Mouse (Mus musculus) layer of hippocampus, adult 9-10 months (tissue): ENCODE results near the gene Sema7a.

Experiments
- DNase-seq: peaks from one replicate; pipeline ENCODE4 v3.0.0; 2022; ENCODE audit warnings: low spot score

Sema7a gene

DNA sequence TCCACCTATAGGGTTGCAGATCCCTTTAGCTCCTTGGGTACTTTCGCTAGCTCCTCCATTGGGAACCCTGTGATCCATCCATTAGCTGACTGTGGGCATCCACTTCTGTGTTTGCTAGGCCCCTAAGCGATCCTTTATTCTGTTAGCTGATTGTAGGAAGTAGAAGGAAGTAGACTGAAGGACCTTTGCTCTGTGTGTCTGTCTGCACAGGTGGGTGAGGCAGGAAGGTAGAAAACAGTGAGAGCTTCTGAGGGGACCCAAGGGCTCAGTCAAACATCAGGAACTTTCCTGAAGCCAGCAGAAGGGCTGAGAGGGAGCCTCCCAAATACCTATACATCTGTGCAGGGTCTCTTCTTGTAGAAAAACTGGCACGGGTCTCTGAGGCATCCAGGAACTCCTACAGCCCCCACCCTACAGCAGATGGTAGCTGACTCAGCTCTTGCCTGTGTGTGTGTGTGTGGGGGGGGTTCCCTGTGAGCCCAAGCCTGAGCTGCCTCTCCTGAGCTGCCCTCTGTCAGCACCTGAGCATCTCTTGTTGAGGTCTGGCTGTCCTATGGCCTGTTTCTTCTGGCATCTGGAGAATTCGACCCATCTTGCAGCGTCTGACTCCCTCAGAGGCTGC, 35.4 kb downstream of the Sema7a start:
- DNase-seq, result no peak

DNA sequence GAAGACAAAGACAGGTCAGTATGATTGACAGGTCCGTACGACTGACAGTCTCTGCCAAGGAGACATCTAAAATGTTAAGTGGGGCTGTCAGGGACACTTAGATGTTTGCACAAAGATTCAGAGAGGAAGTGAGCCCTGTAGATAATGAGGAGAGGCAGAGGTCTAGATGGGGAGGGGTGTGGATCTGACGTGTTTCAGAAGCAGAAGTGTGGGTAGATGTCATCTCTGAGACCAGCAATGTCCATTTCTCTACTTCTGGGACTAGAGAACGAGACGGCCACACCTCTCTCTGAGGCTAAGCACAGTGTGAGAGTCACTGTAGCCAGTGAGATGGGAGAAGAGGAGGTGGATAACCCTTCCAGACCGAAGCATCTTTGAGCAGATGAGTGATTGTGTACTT, 38.1 kb downstream of the Sema7a start:
- DNase-seq, result no peak

DNA sequence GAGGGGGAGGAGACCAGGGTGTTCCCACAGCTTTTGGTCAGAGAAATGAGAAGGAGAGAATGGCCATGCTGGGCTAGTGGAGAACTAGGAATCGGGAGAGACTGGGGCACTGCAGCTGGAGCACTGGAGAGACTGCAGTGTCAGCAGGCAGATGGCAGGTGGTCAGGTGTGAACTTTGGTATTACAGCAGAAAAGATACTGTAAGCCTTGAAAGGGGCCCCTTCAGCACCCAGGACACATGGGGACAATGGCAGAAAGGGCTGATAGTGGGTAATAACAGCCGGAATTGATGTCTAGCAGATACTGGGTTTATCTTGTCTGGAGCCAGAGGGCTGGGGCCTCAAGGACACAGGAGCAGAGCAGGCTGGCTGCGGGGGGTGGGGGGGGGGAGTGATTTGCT, 38.9 kb downstream of the Sema7a start:
- DNase-seq, result no peak

DNA sequence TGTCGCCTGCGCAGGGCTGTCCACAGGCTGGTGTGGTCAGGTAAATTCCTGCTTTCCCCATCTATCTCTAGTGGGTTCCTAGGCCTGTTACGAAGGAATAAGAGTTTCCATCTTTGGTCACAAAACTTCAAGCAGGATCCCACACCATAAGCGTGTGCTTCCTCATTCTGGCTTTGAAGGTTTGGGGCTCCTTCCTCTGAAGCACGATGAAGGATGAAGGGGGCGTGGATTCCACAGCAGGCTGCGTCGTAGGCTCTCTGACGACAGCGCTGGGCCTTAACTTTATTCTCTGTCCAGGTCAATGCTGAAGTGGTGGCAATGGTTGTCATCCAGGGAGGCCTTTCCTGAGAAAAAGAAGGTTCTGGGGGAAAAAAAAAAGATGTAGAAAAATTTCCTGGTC, 40.7 kb downstream of the Sema7a start:
- no peak for DNase-seq

DNA sequence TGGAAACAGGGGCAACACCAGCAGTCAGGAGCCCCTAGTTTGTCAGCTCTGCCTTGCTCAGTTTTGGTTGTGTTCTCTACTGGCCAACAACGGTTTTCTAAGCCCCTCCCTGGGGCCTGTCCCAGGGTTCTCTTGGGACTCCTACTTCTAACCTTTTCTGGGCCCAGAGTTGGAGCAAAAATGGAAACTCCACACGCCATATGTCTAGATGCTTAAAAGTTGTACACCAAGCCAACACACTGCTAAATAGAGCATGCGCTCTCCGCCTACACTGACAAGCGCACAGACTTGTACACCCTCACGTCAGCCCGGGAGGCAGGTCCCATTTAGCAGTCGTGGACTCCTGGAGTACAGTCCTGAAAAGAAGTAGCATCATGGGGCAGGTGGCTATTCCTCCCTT, 45.4 kb downstream of the Sema7a start:
- peak; percentile 51 for DNase-seq

DNA sequence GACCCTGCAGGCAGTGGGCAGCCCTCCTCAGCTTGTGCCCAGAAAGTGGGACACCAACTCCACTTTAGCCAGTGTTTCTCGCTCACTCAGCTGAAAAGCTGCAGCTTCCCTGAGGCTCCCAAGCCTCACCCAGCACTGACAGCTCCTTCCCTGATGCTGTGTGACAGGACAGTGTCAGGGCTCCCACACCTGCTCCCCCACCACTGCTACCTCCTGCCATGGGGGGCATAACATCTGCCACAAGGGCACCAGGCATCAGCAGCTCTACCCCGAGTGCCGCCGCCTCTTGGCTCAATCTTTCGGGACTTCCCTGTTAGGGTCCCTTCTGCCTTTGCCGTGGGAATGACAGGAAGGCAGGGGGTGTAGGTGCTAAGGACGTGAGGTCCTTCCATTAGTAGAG, 46.4 kb downstream of the Sema7a start:
- no peak for DNase-seq

DNA sequence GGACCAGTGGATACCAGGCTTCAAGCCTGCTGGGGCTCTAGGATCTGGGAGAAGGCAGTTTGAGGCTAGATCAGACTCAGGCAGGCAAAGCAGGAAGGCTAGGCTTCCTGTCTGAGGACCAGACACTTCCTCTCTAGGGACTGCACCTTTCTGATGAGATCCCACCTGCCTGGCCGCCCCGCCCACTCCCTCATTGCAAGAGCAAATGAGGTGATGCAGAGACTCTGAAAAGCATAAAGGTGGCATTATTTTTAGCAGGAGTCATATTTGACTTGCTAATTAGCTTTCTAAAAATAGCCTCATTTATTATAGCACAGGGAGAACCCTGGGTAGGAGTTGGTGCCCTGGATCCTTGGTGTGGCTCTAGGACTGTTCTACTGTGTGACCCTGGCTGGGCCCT, 48.2 kb downstream of the Sema7a start:
- no peak for DNase-seq

DNA sequence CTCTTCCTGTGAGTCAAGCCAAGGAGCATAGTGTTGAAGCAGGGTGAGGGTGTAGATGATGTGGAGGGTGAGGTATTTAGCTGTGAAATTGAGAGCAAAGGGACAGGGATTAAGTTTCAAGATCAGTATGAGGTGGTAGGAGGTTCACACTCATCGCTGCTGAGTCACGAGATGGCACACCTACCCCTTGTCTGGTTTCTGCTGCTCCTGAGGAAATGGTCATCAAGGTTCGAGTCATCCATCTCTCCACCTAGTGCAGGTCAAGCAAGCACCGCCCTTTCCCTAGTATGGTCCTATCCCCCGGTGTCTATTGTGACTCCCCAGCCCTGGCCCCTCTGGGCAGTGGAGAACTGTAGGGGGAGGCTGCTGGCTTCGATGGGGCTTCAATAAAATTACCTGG, 49.4 kb downstream of the Sema7a start:
- no peak for DNase-seq

DNA sequence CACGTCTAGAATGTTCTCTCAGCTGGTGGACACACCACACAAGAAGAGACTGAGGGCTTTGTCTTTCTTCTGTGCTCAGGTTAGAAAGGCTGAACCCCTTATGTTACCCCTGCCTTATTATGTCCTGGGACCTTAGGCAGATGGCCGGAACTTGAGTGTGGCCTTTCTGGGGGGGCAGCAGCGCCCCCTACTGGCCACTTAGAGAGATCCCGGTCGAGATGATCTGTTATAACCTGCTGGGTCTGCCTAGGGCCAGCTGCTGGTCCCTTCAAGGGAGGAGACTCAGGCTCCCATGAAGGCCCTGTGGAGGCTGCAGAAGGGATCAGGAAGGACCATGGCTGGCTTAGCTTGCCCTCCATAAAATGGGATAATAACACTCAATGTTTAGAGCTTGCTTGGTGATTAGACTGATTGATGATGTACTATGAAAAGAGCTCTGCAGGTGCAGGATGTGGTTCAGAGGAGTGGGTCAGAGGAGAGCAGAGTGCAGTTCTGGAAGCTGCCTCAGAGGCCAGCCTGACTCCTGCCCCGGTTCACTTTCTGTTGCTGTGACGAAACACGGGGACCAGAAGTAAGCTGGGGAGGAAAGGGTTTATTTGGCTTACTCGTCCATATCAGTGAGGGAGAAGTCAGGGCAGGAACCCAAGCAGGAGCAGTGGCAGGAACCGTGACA, 50.7 kb downstream of the Sema7a start:
- no peak for DNase-seq

DNA sequence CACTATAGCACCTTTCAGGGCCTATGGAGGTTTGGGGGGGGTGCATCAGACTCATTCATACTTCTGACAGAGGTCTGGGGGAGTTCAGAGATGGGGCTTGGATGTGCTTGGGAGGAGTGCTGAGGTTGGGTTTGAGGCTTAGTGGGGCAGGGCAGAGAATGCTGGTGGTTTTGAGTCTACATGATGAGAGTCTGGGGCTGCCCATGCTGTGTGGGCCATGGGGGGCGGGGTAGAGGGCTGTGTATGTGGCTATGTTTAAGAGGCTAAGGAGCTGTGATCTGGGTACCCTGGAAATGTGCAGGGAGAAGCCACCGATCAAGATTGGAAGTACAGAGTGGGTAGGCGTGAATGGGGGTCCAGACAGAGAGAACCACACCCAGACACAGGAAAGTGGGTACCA, 52.1 kb downstream of the Sema7a start:
- no peak for DNase-seq

DNA sequence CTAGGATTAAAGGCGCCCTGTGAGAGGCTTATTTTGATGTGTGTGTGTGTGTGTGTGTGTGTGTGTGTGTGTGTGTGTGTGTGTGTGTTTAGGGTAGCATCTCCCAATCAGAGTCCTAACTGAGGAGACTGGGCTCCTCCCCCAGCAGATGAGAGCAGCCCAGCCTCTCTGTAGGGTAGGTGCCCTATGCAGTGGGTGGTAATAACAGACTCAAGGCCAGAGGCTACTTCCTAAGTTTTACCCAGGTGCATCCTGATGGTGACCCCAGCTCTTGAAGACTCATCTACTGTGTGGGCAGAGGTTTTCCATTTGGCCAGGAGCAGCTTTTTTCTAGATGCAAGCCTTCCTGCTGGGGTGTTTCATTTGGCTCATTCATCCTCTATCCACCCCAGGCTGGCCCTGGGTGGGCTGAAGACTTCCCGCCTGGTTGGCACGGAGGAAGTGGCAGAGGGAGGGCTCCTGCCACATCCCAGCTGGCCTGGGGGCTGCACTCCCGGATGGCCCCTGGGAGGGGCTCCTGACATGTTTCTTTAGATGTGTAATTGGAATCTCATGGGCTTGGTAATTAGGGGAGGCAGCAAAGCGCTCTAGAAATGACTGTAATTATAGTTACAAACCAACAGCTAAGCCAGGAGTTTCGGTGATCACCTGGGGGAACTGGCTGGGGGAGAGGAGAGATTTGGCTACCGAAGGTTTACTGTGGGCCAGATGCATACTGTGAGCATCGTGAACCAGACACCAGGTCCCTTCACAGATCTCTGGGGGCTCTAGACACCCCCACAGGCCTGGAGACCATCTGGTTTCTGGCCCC, 53.1 kb downstream of the Sema7a start:
- DNase-seq, result no peak

DNA sequence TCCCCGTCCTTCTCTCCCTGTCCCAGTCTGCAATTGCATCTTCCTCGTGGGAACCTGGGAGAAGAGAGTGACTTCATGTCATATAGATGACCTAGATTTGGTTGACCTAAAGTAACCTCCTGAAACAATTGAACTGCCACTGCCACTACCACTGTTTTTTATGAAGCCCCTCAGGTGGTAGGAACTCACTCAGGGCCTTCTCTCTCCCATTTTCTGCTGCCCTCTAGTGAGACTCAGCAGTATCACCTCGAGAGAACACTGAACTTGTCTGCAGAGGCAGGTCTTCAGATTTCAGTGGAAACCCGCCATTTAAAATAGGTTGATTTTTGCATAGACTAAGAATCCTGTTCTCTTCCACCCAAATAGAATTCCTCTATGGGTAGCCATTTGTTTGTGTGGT, 55.4 kb downstream of the Sema7a start:
- DNase-seq, result no peak

DNA sequence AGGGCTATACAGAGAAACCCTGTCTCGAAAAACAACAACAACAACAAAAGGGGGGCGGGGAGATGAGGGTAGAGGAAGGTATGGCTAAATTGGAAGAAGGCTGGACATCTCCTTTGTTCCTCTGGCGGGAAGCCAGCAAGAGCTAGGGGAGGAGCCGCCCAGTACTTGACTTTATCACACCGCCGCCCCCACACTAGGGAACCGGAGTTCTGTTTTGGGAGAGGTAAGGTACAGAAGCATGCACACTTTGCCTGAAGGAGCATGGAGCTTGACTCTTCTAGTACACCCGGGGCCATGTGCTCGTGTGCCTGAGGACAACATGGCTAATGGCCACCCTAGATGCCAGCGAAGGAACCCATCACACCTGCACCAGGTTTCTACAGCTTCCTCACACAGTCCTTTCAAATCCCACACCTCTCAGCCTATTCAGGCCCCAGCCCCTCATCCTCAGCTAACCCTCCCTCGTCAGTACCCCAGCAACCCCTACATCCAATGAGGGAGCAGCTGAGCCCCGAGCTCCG, 57.7 kb downstream of the Sema7a start:
- no peak for DNase-seq

DNA sequence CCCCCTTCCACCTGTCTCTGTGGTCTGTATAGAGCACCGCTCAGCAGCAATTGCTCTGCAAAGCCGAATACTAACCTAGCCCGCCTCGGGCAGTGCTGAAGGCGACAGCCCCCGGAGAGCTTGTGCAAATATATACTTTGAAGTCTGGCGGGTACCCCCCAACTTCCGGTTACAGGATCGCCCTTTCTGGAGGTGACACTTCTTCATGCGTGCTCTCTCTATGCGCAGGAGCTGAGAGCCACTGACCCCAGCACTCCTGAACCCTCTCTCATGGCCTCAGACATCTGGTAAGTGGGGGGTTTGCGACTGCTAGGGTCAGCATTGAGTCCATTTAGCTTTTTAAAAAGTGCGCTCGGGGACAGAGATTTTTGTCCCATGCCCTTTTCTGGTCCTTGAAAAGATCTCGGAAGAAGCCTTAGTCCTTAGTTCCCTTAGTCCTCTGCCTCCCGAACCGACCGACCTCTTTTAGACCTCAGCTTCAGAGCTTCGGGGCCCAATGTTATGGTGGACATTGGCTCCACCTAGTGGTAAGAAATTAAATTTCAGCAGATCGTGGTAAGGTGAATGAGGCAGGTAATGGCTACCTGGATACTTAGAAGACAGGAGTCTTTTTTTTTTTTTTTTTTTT, 58.2 kb downstream of the Sema7a start:
- DNase-seq, result peak; percentile 57

DNA sequence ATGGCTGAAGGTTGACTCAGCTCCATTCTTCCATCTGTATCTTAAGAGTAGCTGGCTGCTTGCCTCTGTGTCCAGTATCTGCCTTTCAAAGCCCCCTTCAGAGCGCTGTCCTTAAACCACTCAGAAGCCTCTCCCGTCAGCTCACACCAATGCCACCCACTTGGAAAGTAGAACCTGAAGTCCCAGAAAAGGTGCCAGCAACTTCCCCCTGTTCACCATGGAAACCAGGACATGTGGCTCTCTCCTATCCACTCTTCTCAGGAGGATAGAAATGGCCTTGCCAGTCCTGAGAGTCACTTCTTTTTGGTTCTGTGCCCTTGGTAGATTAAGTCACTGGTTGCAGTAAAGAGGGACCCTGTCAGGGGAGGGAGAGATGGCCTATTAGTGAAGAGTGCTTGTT, 58.8 kb downstream of the Sema7a start:
- no peak for DNase-seq

DNA sequence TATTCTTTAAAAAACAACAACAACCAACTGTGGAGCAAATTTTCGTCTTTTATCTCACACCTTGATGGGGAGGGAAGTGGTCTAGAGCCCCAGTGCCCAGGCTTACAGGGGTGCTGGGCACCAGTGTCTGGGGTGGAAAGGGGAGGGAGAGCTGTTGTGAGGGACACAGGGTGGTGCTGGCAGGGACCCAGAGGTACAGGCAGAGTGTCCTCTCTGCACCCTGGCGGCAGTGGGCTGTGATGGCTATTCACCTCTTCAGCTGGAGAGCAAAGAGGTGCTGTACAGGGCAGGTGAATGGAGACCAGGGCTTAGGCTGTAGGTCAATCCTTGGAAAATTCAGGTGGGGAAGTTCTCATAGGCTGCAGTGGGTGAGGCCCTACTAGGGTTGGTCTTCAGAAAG, 59.8 kb downstream of the Sema7a start:
- DNase-seq, result no peak

DNA sequence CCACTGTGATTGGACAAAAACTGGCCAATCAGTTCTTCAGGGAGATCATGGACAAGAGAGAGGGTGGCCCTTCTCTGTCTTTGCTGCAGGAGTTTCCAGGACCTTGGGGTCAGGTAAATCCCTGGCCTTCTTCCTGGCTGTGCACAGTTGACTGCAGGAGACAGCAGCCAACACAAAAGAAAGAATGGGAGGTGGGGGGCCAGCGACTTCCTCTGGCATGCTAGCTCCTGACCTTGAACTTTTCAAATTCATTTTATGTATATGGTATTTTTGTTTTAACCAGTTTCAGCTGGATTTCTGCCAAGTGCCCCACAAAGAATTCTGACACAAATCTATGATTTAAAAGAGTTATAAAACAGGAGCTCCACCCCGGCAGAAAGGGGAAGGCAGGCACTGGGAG, 63.4 kb downstream of the Sema7a start:
- no peak for DNase-seq

DNA sequence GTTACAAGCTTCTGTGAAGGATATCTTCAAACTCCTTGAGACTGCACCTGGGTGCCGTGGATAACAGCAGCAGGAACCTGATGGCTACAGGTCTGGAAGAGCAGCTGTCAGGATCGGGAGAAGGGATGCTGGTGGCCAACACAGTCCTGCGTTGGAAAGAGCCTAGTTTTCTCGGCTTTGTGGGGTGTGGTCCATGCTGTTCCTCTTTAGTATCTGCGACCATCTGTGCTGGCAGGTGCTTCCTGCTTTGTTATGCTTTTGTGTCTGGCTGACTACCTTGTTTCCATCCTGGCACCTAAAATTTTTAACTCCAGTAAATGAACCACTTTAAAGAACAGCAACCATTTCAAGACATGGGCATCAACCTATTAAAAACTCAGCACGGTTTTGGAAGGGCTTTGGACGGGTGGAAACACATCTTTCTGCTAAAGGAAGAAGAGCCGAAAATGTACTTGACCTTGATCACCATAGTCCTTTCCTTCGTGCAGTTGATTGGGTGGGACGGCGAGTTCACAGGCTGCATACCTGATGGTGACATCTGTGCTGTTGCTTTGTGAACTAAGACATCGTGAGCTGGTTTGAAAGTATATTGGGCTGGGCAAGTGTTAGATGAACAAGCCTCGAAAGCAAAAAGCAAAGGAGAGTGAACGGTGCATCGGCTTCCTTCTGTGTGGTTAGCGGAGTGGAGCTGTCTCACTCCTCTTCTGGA, 66.0 kb downstream of the Sema7a start, which contains the start of gene Cyp11a1:
Gene Cyp11a1 (plus strand): TSS at position 659 of the 709 bp plus-strand sequence.
- no peak for DNase-seq

DNA sequence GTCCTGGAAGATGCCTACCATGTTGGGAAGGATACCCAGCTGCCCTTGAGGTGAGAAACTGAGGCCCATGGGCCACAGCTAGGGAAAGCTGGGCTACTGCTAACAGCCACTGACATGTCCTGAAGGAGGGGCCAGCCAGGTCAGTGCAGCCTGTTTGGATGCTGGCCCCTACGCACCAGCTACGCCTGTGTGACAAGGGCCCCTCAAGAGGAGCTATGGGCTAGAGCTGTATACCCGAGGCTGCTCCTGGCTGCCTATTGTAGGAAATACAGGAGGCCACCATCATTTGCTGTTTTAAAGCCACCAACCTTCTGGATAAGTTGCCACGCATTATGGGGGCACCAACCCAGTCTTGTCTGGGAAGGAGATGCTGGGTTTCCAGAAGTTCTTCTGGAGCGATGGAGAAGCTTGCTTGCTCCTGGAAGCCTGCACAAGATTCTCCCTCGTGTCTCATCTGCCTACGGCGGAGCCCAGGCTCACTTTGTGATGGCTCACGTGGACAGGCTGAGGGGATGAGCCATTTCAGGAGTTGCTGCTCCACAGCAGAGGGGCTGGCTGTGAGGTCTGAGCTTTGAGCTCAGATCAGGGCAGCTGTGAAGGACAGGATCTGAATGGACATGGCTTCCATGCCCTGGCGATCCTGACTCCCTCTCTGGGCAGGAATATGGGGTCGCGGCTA, 68.6 kb downstream of the Sema7a start:
- DNase-seq, result no peak

DNA sequence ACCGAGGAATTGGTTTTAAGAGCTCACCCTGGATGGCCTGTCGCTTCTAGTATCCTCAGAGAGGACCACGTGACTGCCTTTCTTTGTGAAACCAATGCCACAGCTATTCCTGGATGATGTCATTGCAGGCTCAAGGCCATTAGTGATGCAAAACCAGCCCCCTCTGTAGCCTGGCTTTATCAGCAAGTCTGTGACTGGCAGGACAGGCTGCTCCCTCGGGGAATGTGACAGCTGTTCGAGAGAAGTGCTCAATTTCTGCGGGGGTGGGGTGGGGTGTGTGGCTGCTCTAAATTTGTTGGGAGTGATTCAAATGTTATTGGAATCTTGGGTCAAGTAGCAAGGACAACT, 69.1 kb downstream of the Sema7a start:
- no peak for DNase-seq

DNA sequence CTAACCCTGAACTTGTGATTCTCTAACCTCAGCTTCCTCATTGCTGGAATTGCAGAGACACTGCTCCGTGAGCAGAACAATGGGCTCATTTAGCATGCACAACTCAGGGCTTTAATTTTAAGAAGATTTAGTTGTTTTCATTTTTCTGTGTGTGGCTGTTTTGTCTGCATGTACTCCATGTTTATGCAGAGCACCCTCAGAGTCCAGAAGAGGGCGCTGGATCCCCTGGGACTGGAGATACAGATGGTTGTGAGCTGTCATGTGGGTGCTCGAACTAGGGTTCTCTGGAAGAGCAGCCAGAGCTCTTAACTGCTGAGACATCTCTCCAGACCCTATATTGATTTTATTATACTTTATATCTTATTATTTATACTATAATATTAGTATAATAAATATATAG, 69.7 kb downstream of the Sema7a start:
- no peak for DNase-seq
